ENCODE assay signal across 15 mouse cellular contexts in genomic region chr13:74759152-74759551, GRCm38 (mm10). TPM values are rescaled to one million over a fixed set of nuclear protein-coding genes. Genes with fewer than 3 reads are reported as not detected.
DNase-seq lines count a peak whose midpoint lies in the region; ATAC-seq lines count a peak whose summit lies in the region.
"Had no signal": no experiment of that assay in that cellular context is flagged by ENCODE, and none has a peak within 500 bp of the region (broad histone marks: within the 10 kb centered on the region; RNA-seq: fewer than 3 reads in every experiment).

No protein-coding gene starts in this region.

- ATAC-seq in granulocyte monocyte progenitor cell, adult 5-6 weeks (replicated peaks; ENCODE audit: poor library complexity, severe bottlenecking), result peak; percentile 100
- ATAC-seq in monocyte, adult 5-6 weeks (replicated peaks; ENCODE audit: insufficient number of reproducible peaks, low FRiP score, low TSS enrichment, poor library complexity, severe bottlenecking), result peak; percentile 99
- ATAC-seq: forebrain, embryonic 16.5 days; hindbrain, postnatal 0 days had no signal

- intact Hi-C loops in heart, postnatal 36 days (cut with DNase I), result no loop called here

- peak; percentile 65 for DNase-seq in 416B (ENCODE audit: low read depth)
- peak; percentile 3 to 7 for DNase-seq in B cell, adult 2 months
- no peak for DNase-seq in urinary bladder, postnatal 36 days (ENCODE audit: low spot score in 2 of 2)
- no peak for DNase-seq in heart, postnatal 36 days
- DNase-seq in right cerebral cortex, postnatal 36 days (ENCODE audit: low spot score in 2 of 2), result no peak
- DNase-seq: adrenal gland, adult 2 months; cerebellum, adult 11 months; cerebellum, adult 8-10 months; cerebellum, postnatal 14 days; gastrocnemius, postnatal 14 days; heart, postnatal 4 days had no signal

RNA-seq across cellular contexts. Expression of gene Cast, which starts 49.5 kb away (rescaled TPM):
- total RNA-seq in granulocyte monocyte progenitor cell, adult 5-6 weeks (2014; fragmentation: Nextera tagmentation), result 26.0 and 35.4 TPM in 2 replicates
- total RNA-seq in granulocyte monocyte progenitor cell, adult 5-6 weeks (2017), result 56.4 and 68.1 TPM in 2 replicates
- 173 to 225 TPM (median 174 TPM) in 3 replicates for total RNA-seq in monocyte, adult 5-6 weeks (2017)
- 100 to 1,000 TPM; 114 to 121 TPM for total RNA-seq in heart, postnatal 36 days (2021)

Comparison
In these comparisons a context has a peak if more than half of its experiments do, and no peak if none do; other contexts are left out.
1. DNase-seq: peak in 416B (single experiment) and B cell, adult 2 months (2 of 2); none in urinary bladder, postnatal 36 days (0 of 2), heart, postnatal 36 days (0 of 2) and right cerebral cortex, postnatal 36 days (0 of 2).